Mouse (Mus musculus) midbrain, embryonic 14.5 days (tissue): ENCODE data around the gene Dctn3. TPM values are rescaled to one million over a fixed set of nuclear protein-coding genes. Genes with fewer than 3 reads are reported as not detected.
"Not testable (repeated sequence)": the region's sequence is repeated elsewhere in the genome, so short reads cannot be mapped to it uniquely, and the experiment has no call there.

ENCODE experiments used
- ATAC-seq: fragments of 200-750 bp; cut with Nextera tagmentation; 2 replicates; pipeline ENCODE4 v1.8.0; 2017; ENCODE audit warnings: moderate number of reproducible peaks, moderate library complexity; ENCODE audit not compliant: low FRiP score, low TSS enrichment
- DNase-seq: peaks from one replicate; pipeline ENCODE4 v3.0.0-alpha.2; 2015
- H3K27ac ChIP-seq: fragments of 300-500 bp; sonication (generic); replicated peaks from 2 replicates; pipeline ENCODE4 v1.5.1; 2014; ENCODE audit warnings: mild to moderate bottlenecking, low read depth, low read length, moderate library complexity
- H3K27me3 ChIP-seq: fragments of 300-500 bp; sonication (generic); 2 replicates; pipeline ENCODE4 v1.6.1; 2014; ENCODE audit warnings: low read length, control low read depth, mixed read lengths; ENCODE audit not compliant: control insufficient read depth, insufficient read depth
- H3K36me3 ChIP-seq: fragments of 300-500 bp; sonication (generic); 2 replicates; pipeline ENCODE4 v1.6.1; 2014; ENCODE audit warnings: low read length, control low read depth; ENCODE audit not compliant: control insufficient read depth, insufficient read depth
- H3K4me1 ChIP-seq: fragments of 300-500 bp; sonication (generic); 2 replicates; pipeline ENCODE4 v1.6.1; 2014; ENCODE audit warnings: mild to moderate bottlenecking, antibody characterized with exemption, low read length, control low read depth; ENCODE audit not compliant: control insufficient read depth, insufficient read depth
- H3K4me2 ChIP-seq: fragments of 300-500 bp; sonication (generic); 2 replicates; pipeline ENCODE4 v1.6.1; 2014; ENCODE audit warnings: mild to moderate bottlenecking, low read length, moderate library complexity
- H3K4me3 ChIP-seq: fragments of 300-500 bp; sonication (generic); replicated peaks from 2 replicates; pipeline ENCODE4 v1.5.1; 2014; ENCODE audit warnings: low read depth, low read length
- H3K9ac ChIP-seq: fragments of 300-500 bp; sonication (generic); replicated peaks from 2 replicates; pipeline ENCODE4 v1.6.1; 2014; ENCODE audit warnings: mild to moderate bottlenecking, low read length, moderate library complexity
- H3K9me3 ChIP-seq: fragments of 300-500 bp; sonication (generic); 2 replicates; pipeline ENCODE4 v1.6.1; 2016; ENCODE audit warnings: low read length, control low read depth, mixed read lengths; ENCODE audit not compliant: control insufficient read depth
- WGBS: fragments of 180-500 bp; shearing (Covaris S2); extraction: QIAGEN DNeasy Blood & Tissue Kit; methylation state at CpG from one replicate; pipeline ENCODE4 v1.1.7; 2014; 5-methylcytosine and 5-hydroxymethylcytosine counted together
- polyA plus RNA-seq: library from polyadenylated mRNA; unstranded; fragments of >200 nt; fragmentation: Nextera tagmentation; extraction: Ambion mirVana; gene quantifications from 2 replicates; pipeline ENCODE4 v1.2.1, GENCODE M21; 2014

Gene Dctn3
- 249 and 299 TPM in 2 replicates for polyA plus RNA-seq

DNA sequence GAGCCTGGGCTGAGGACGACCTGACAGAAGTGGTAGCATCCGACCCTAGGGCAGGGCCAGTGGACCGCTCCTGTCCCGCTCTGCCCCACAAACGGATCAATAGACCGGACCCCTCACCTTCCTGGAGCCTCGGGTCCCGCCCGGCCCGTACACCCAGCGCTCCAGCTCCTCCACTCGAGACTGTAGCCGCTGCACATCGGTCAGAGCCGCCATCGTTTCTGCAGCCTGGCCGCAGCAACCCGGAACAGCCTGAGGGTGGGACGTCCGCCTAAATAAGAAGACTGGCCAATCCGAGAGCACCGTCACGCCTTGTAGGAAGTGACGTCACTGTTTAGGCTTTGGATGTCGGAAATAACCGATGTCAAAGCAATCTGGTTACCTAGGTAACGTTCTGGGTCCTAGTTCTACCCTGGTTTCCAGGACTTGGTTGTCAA lies at the start of gene Dctn3:
Gene Dctn3 (minus strand): TSS at position 253 of the 434 bp plus-strand sequence.
- peaks cover 37% of the 10 kb centered on the region for H3K27me3 ChIP-seq
- under 1% methylated on average over 27 of the region's 27 CpGs for WGBS
- peak within 1 kb of the TSS; percentile 66 for H3K4me2 ChIP-seq
- peaks cover 14% of the 10 kb centered on the region for H3K4me1 ChIP-seq
- DNase-seq (peak; percentile 99), ATAC-seq (peak; percentile 96)
- peaks cover 27% of the 10 kb centered on the region for H3K36me3 ChIP-seq
- no peaks in the 10 kb centered on the region for H3K9me3 ChIP-seq
- no peak within 1 kb of the TSS for H3K27ac ChIP-seq
- peak within 1 kb of the TSS; percentile 71 for H3K9ac ChIP-seq
- H3K4me3 ChIP-seq, result peak within 1 kb of the TSS; percentile 79

DNA sequence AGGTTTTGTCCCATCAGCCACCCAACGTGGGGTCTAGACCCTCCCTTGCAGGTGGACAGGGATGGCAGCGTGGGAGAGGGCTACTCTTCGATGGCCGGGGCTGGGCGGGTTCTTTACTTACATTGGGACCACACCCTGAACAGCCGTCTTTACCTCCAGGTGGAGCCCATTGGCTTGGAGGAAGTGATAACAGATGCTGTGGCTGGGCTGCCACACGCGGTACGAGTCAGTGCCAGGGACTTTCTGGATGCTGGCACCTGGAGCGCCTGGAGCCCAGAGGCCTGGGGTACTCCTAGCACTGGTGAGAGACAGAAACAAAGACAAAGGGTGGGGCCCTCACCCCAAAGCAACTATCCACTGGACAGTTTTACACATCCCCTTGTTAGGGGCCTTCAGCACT lies 44.3 kb upstream of the Dctn3 start:
- H3K9me3 ChIP-seq, H3K9ac ChIP-seq, DNase-seq, H3K27me3 ChIP-seq, ATAC-seq, H3K4me1 ChIP-seq, H3K4me2 ChIP-seq, H3K4me3 ChIP-seq, H3K36me3 ChIP-seq, H3K27ac ChIP-seq: not testable (repeated sequence)
- WGBS, result 90% methylated on average over 10 of the region's 10 CpGs

DNA sequence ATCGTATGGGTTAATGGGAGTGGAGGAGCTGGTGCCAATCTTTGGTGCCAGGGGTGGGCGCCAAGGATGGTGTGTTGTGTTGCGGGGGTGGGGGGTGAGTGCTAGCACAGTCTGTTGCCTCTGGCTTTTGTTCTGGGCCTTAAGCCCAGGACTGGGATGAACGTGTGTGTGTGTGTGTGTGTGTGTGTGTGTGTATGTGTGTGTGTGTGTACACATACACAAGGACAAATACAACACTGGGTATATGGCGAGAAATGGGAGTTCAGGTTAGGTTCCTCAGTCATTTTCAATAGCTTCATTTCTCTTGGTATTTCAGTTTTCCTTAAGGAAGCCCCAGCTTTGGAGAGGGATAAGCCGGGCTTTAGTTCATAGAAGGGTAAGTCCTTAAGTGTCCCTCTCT lies 40.2 kb upstream of the Dctn3 start:
- not testable (repeated sequence) for H3K9ac ChIP-seq, H3K27ac ChIP-seq, H3K27me3 ChIP-seq, H3K4me3 ChIP-seq, H3K9me3 ChIP-seq, H3K4me2 ChIP-seq, H3K36me3 ChIP-seq, DNase-seq, ATAC-seq
- H3K4me1 ChIP-seq, result peaks cover 19% of the 10 kb centered on the region
- WGBS, result 78% methylated on average over 4 of the region's 6 CpGs

DNA sequence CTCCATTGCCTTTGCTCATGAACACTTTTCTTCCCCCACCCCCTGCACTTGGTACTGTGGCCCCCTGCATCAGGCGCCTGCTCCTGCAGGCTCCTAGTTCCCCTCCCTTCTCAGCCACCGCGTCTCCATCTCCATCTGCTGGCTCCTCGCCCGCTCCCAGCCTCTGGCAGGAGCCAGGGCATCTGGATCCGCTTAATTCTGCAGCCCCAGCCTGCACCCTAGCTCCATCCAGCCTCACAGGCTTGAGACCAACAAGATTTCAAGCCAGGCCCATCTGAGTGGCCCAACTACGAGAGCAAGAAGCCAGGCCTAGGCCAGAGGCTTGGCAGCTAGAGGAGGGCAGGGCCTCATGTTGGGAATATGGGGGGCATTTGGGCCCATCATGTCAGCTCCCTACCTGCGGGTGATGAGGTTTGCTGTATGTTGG lies 39.7 kb upstream of the Dctn3 start:
- H3K4me2 ChIP-seq, H3K27me3 ChIP-seq, H3K36me3 ChIP-seq, H3K9me3 ChIP-seq, H3K27ac ChIP-seq, ATAC-seq, H3K4me3 ChIP-seq: not testable (repeated sequence)
- WGBS, result 50% methylated on average over 8 of the region's 8 CpGs
- peak; percentile 42 for DNase-seq
- peaks cover 19% of the 10 kb centered on the region for H3K4me1 ChIP-seq
- 0 out of 2 replicates have a peak overlapping the region, but pooled peaks have one; percentile 6 for H3K9ac ChIP-seq

DNA sequence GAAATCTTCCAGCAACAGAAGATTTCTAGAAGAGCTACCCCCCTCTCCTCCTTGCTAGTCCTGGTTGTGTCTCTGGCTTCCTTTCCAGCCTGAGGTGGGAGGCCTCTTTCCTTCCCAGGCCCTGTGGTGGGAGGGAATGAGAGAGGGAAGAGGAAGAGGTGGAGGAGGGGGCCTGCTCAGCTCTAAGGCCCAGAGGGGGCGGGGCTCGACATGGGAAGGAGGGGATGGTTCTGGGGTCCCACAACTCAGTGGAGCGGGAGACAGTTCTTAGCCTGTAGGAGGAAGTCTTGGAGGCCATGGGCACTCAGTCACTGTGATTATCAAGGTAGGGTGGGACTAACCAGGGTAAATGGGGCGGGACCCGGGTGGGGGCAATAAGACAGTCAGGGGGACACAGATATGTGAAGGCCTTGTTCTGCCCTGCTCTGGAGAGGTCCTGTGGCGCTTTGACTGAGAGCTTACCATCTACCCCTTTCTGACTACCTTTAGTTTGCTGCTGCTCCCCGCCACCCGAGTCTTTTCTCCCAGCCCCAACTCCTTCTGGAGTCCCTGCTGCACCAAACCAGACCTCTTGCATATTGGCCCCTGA lies 39.2 kb upstream of the Dctn3 start:
- no peaks in the 10 kb centered on the region for H3K9me3 ChIP-seq
- no peak overlapping the region for H3K4me3 ChIP-seq
- 0 out of 2 replicates have a peak overlapping the region, but pooled peaks have one; percentile 22 for H3K27ac ChIP-seq
- DNase-seq (peak; percentile 28), ATAC-seq (peak; percentile 31; the same call in 1 of the 2 replicates)
- WGBS, result 41% methylated on average over 8 of the region's 8 CpGs
- no peak overlapping the region for H3K9ac ChIP-seq
- H3K4me2 ChIP-seq, result no peak overlapping the region
- H3K4me1 ChIP-seq, result peaks cover 19% of the 10 kb centered on the region
- H3K27me3 ChIP-seq, result no peaks in the 10 kb centered on the region
- peaks cover 10% of the 10 kb centered on the region for H3K36me3 ChIP-seq

DNA sequence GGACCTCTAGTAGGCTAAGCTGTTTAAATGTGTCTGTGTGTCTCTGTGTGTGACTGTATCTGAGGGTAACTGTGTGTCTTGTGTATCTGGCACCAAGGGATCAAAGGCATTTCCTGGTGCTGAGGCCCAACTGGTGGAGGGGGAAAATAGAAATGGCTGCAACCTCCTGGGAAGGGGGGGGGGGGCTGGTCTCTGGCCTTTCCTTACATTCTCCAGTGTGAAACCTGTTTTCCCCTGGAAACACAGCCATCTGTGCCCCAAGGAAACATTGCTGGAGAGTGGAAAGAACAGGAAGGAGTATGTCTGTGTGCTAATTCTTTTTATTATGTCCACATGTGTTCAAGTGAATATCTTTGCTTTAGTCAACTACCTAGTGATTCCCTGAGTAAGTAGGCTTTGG lies 38.7 kb upstream of the Dctn3 start:
- no peak overlapping the region for H3K4me2 ChIP-seq
- peak overlapping the region; percentile 22; the same call in 1 of the 2 replicates for H3K27ac ChIP-seq
- no peak for ATAC-seq

DNA sequence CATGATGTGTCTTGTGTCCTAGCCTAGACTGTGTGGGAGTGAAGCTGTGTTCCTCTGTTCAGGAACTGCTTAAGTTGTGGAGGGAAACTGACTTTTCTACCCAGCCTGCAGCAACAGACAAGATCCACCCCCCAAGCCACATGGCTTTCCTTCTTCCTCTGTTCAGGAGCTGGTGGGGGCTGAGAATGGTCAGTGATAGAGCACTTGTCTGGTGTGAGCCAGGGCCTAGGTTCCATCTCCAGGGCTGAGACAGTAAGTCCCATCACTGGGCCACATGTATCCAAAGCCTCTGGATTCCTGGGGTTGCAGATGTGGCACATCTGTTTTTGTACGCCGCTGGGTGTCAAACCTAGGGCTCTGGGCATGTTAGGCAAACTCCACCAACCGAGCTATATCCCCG lies 37.9 kb upstream of the Dctn3 start:
- H3K4me2 ChIP-seq, result peak overlapping the region; percentile 54
- DNase-seq (no peak), ATAC-seq (no peak)
- no peaks in the 10 kb centered on the region for H3K27me3 ChIP-seq
- H3K9me3 ChIP-seq, result no peaks in the 10 kb centered on the region
- H3K4me1 ChIP-seq, result peaks cover 24% of the 10 kb centered on the region
- no peak overlapping the region for H3K27ac ChIP-seq
- WGBS, result 90% methylated on average over 4 of the region's 4 CpGs
- peak overlapping the region; percentile 58; the same call in 1 of the 2 replicates for H3K9ac ChIP-seq
- peak overlapping the region; percentile 32 for H3K4me3 ChIP-seq
- H3K36me3 ChIP-seq, result peaks cover 11% of the 10 kb centered on the region

More for the DNA sequence above, 38.7 kb upstream of the Dctn3 start:
- H3K9me3 ChIP-seq, result no peaks in the 10 kb centered on the region
- DNase-seq, result no peak
- no peak overlapping the region for H3K4me3 ChIP-seq
- H3K9ac ChIP-seq, result no peak overlapping the region
- peaks cover 19% of the 10 kb centered on the region for H3K4me1 ChIP-seq
- H3K27me3 ChIP-seq, result no peaks in the 10 kb centered on the region
- H3K36me3 ChIP-seq, result peaks cover 11% of the 10 kb centered on the region

DNA sequence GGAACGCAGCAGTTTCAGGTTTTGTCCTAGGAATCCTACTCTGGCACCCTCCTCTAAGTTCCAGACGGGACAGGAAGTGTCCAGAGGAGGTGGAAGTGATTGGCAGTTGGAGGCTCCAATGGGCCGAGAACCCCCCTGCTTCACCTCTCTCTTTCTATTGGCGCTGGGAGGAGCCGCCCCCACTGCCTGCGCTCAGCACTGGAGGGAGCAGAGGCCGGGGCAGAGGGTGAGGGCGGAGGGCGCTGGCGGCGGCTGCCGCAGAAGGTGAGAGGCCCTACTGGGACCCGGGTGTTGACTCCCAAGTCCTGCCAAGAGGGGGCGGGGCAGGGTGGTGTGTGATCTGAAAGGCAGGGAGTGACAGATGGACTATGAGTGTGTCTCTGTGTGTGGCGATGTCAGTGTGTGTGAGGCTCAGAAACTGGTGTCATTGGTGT lies 37.3 kb upstream of the Dctn3 start:
- ATAC-seq (peak; percentile 66; the same call in 1 of the 2 replicates), DNase-seq (peak; percentile 78)
- H3K27ac ChIP-seq, result no peak overlapping the region
- peak overlapping the region; percentile 54 for H3K4me2 ChIP-seq
- H3K36me3 ChIP-seq, result peaks cover 11% of the 10 kb centered on the region
- peaks cover 24% of the 10 kb centered on the region for H3K4me1 ChIP-seq
- H3K27me3 ChIP-seq, result no peaks in the 10 kb centered on the region
- peak overlapping the region; percentile 58 for H3K9ac ChIP-seq
- peak overlapping the region; percentile 32 for H3K4me3 ChIP-seq
- H3K9me3 ChIP-seq, result no peaks in the 10 kb centered on the region
- WGBS, result 1% methylated on average over 15 of the region's 15 CpGs
